Mouse (Mus musculus) left cerebral cortex, postnatal 4 days (tissue): Measurements from ENCODE around the gene Ablim1. TPM values are rescaled to one million over a fixed set of nuclear protein-coding genes. Genes with fewer than 3 reads are reported as not detected.

Experiments used
- DNase-seq: peaks from one replicate; pipeline ENCODE4 v3.0.0-alpha.2; 2022
- intact Hi-C: fragments of 180-260 bp; cut with DNase I; formaldehyde crosslinking; loops from one replicate; pipeline ENCODE4 v1.15.1; 2025
- total RNA-seq, 2 experiments: library from RNA; stranded (reverse); gene quantifications; 2 replicates each; pipeline ENCODE4 v1.2.3; 2021

Gene Ablim1
- total RNA-seq, 2 experiments from 2014 or later, result 204 to 208 TPM

DNA sequence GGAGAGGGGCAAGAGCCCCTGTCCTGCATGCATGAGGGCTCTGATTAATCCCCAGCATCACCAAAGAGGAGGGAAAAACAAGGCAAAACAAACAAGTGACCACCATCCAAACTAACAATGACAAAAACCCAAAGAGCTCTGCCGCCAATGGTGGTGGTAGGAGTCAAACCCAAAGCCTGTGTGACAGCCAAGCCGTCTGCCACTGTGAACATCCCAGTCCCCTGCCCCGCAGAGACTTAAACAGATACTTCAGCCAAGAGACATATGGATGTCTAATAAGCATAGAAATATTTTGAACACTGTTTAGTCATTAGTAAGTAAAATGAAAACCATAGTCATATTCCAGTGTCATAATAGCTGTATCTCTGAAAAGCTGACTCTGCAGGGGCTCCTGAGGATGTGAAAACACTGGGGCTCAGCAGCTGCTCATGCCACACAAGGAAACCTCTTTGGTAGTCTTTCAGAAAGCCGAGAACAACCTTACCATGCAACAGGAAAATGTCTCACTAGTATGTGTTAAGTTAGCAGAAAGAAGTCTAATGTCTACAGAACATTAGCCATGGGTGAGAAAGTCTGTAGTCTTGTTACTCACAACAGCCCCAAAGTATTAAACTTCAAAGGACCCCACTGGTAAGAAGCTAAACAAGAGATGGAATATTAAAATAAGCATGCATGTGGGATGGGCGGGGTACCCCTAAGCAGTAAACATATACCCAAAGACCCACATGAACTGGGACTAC, 221.6 kb downstream of the Ablim1 start:
- no peak for DNase-seq
- intact Hi-C loops, result no loop called here

DNA sequence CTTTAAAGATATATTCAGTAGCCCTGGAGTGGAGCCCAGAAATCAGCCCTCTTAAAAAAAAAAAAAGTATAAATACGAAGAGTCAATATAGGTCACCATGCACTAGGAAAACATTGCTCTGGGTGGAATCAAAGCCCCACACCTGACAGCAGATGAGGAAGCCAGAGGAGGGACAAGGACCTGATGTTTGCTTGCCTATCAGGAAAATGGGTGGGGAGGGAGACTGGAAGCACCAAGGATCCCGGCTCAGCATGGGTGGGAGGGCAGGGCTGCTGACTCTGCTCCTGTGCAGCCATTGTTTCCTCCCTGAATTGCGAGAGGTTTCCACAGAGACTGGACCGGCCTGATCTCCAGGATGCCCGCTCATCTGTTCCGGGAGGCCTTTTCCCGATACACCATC, 223.4 kb downstream of the Ablim1 start:
- intact Hi-C loops, result no loop called here
- no peak for DNase-seq

DNA sequence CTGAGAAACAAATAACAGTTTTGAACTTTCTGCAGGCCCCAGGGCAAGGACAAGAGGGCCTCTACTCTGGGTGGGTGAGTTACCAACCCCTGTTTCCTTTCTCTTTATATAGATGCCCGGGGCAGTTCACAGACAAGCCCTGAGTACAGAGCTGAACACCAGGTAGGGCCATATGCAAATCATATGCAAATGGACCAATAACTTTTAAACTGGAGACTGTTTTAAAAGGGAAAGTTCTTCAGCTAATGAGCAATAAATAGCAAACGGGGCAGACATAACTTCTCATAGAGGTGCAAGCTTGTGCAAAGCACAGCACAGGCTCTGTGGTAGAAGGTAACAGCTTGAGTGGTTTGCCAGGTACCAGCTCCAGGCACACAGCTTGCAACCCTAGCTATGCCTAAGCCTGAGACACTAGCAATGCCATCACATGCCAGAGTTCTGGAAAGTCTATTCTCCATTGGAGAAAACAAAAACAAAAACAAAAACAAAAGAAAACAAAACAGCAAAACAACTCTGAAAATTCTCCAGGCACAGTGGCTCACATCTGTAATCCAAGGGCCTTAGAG, 225.8 kb downstream of the Ablim1 start:
- no peak for DNase-seq
- intact Hi-C loops, result no loop called here

DNA sequence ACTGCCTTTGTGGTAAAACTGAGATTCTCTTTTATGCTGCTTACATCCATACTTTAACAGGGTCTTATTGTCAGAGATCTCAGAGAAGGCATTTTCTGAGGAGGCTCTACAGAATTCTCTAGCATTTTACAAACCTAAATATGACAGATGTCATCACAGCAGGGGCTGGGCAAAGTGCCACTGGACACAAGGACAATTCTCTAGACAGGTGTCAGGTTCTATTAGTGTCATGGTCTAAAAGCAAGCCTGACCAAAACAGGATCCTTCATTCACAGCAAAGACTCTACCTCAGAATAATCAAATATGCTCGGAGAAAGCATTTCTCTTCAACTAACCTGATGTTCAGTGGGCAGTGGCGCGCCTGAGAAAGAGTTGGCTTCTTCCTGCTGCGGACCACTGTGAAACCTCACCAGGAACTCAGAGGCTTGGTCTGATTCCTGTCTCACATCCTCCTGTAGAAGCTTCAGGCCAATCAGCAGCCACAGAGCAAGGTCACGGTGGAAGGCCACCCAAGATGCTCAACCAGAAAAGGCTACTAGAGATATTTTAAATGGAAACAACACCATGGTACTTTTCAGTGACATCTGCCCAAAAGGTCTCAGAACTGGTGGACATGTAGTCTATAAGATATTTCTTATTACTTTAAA, 230.1 kb downstream of the Ablim1 start:
- DNase-seq, result peak; percentile 94
- intact Hi-C loops, result no loop called here

DNA sequence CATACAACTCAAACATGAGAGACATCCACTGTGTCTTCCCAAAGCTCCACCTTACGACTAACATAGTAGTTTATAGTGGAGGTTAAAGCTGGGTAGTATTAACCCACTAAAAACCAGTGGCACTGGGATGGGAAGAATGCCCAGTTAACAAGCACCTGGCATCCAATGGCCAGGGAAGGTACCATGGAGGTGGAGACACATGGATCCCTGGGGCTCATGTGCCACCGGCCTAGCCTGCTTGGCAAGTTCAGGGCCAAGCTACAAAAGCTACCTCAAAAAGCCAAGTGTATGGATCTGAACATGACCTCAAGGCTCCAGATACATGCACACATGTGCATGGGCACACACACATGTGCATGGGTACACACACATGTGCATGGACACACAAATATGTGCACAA, 230.8 kb downstream of the Ablim1 start:
- no peak for DNase-seq
- intact Hi-C loops, result no loop called here

DNA sequence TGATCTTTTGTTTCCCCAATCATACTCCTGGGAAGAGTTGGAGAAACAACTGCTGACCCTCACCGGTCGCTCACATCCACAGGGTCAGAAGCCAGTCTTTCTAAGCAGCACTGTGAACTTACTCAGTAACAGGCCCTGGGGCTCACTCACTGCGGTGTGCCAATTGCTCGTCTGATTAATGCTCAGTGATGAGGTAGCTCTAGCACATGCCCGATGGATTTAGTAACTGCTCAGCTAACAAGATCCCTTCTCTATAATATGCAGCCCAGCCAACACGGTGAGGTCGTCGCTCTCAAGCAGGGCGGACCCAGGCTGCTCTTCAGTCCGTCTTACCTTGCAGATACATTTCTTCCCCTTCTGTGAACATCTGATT, 231.6 kb downstream of the Ablim1 start:
- DNase-seq, result no peak
- intact Hi-C loops, result no loop called here

DNA sequence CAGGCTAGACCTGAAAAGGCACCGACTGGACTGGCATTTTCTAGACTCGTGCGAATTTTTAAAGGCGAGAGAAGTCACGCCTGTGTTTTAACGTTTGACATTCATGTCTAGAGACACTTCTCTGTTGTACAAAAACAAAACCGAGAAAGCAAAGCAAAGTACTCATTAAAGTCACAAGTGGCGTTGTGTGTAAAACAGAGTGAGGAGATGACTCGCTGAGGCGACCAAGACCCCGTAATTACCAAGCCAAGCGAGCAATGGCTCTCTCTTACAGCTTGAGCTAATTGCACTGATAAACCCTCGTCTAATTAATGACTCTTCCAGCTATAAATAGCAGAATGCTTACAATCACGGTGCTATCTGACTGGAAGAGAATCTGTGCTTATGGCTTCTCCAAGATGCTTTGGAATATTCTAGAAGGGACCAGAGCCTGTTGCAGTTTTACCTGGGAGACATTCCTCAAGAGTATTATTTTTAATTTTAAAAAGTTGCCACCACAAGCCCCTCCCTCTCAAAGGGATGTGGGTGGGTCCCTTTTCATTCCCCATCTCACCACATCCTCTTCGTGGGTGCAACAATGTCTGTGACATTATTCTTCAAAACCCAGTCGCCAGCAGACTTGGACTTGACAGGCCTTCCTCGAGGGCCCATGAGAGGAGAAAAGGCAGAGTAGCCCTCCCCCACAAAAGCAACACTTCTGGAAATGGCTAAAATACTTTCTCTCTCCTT, 232.1 kb downstream of the Ablim1 start:
- no peak for DNase-seq
- intact Hi-C loops, result no loop called here

DNA sequence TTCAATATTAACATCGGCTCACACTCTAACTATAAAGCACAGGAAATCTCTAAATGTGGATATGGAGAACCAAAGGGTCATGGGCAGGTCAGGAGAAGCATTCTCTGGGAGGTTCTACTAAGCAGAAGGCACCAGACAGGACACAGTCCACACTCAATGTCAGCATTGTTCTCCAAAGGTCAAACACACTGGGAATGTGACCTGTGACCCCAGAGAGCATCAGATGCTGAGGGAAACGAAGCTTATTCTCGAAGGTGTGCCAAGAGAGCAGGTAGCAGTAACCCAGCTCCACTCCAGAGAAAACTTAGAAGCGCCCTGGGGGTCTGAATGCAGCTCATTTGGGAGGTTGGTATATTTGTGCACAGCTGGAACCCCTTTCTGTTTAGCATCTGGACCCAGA, 233.2 kb downstream of the Ablim1 start:
- DNase-seq, result no peak
- intact Hi-C loops, result no loop called here

GRCm38 (mm10) chr19:57079606-57079981, 235.1 kb downstream of the Ablim1 start:
- no peak for DNase-seq
- intact Hi-C loops, result no loop called here

DNA sequence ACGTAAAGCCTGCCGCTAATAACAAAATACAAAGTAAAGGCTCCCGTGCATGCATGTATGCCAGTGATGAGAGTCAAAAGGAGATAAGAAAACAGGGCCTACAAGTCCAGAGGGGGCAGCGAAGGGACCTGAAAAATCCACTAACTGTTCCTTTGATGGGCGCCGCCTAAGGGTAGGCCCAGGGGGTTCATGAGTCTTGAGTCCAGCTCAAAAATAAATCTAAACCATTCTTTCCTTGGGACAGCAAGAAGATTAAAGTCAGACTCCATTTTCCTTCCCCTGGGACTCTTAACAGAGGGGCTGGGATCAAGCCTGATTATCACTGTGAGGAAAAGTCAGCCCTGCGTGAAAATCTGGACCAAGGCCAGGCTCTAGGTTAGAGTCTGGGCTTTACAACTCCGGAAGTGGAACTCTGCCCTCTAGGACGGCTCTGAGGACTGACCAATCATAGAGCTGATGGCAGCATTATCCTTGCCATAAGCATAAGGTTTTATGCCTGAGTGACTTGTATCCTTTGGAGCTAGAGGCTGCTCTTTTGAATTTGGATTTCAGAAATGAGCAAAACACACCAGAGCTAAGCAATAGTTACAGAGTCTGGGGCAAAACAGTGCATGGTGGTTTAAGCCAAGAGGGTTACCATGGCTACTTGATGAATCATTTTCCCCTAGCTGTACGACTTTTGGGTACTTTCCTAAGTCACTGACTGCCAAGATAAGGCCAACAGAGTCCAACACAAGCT, 235.7 kb downstream of the Ablim1 start:
- intact Hi-C loops, result no loop called here
- peak; percentile 72 for DNase-seq

DNA sequence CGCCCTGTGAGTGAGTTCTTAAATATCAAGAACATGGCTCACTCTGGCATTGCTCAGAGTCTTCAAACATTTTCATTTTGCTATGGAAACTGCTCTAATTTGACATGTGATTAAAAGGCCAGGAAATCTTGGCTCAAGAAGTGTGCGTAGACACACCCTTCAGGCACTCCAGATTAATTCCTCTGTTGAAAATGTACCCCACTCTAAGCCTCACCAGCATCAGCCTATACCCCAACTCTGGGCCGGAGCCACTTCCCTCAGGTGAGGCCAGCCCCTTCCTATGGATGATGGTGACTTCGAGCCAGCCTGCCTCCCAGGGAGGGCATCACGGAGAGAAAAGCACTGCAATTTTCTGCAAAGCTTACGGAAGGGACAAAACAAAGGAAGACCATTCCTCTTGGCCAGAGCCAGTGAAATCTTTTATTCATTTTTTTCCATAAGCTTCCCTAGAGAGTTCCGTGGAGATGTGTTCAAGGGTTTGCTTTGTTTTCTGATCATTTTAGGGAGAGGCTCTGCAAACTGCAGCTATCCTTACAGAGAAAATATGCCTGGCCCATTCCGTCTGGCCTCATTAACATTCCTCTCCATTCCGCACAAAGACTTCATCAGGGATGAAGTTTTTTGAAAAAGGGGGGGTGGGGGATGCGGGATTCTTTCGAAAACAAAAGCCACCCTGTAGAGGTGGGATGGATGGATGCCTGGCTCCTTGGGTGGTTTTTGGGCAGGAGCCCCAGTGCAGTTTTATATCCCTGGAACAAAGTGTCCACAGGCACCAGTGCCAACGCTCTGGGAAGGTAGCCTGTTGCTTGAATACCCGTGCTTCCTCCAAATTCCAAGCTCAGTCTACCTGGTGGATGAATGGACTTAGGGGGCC, 236.7 kb downstream of the Ablim1 start:
- peak; percentile 30 for DNase-seq
- intact Hi-C loops, result no loop called here

DNA sequence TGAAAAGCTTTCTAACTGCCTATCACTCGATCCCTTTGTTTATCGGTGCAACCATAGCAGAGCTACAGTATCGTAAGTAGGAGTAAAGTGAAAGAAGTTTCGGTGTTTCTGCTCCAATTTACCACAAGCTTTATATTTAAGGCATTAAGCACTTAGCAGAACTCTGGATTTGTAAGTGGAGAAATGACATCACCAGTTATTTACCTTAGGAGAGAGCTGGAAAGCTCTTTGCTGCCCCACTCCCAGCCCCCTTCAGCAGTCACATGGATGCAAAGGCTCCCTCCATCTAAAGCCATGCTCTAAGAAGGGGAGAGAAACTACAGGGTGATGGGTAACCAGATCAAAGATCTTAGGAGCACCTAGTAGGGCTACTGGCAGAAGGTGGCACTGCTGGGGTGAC, 241.3 kb downstream of the Ablim1 start:
- DNase-seq, result no peak
- intact Hi-C loops, result no loop called here

- intact Hi-C loops, result no loop called here
- DNase-seq, result no peak
Measured at GRCm38 (mm10) chr19:57072756-57073155, 242.0 kb downstream of the Ablim1 start.

- no peak for DNase-seq
- intact Hi-C loops, result loop anchor here (10.0 kb wide), 2 partner anchors 68 to 258 kb away; no protein-coding TSS in a partner anchor
Measured at GRCm38 (mm10) chr19:57067108-57067613, 247.6 kb downstream of the Ablim1 start.

DNA sequence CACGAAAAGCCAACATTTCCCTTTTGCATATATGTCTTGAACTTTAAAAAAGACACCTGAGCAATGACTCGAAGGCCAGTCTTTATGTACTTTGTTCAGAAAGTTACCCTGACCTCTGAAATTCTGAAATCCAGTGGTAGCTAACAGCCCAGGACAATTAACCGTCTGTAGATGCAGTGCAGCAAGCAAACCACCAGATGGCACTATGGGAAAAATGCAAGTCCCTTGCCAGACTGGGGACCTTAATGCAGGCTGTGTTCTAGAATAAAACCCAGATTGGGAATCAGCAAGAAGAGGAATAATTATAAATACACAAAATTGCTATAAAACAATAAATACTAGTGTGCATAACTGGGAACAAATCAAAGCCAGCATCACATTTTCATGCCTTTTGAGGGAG, 248.4 kb downstream of the Ablim1 start:
- peak; percentile 68 for DNase-seq
- intact Hi-C loops, result loop anchor here (10.0 kb wide), 2 partner anchors 68 to 258 kb away; no protein-coding TSS in a partner anchor

DNA sequence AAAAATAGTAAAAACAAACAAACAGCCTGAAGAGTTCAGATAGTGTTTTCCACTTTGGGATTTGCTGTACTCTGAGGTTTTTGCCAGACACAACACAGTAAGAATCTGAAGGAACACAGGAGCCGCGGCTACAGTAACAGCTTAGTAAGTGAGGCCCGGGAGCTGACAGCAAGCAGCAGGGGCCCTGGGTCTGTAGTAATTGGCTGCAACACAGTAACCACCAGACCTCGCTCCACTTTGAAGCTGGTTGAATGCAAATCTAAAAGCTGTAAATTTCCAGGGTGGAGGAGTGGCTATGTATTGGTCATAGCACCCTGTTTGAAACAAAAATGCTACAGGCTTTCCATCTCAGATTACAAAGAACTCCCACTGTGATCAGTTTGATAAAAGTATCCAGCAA, 252.0 kb downstream of the Ablim1 start:
- intact Hi-C loops, result loop anchor here (10.0 kb wide), 2 partner anchors 72 to 262 kb away; no protein-coding TSS in a partner anchor
- no peak for DNase-seq

- DNase-seq, result no peak
- intact Hi-C loops, result no loop called here
Measured at GRCm38 (mm10) chr19:57059018-57059580, 255.6 kb downstream of the Ablim1 start.

GRCm38 (mm10) chr19:57057568-57057967, 257.2 kb downstream of the Ablim1 start:
- no peak for DNase-seq
- intact Hi-C loops, result no loop called here
